Mouse (Mus musculus): ENCODE results near the gene Msi2.

GRCm38 (mm10) chr11:88365914-88366540, 352.3 kb downstream of the Msi2 start:
- TF ChIP-seq CTCF (IDR thresholded peaks at IDR 0.05; ENCODE audit: extremely low read depth, insufficient read depth, insufficient read length, insufficient replicate concordance) (no peak), POLR2A (IDR thresholded peaks at IDR 0.05; ENCODE audit: low read depth, low read length) (no peak)
